Mouse (Mus musculus) cerebellum, postnatal 4 days (tissue): ENCODE data around the gene Gpr3.
A peak's percentile ranks its signal among the peaks of the same experiment; 100 is the strongest.

Source experiments
- DNase-seq, 2 experiments: peaks; one replicate each; pipeline ENCODE4 v3.0.0; 2022; ENCODE audit warnings: low spot score in 2 of 2, mixed read lengths in 1 of 2

Gpr3 gene

GRCm38 (mm10) chr4:133233285-133233976 lies 21.1 kb upstream of the Gpr3 start:
- DNase-seq = no peak

- no peak for DNase-seq
These were observed 17.2 kb upstream of the Gpr3 start for GRCm38 (mm10) chr4:133229582-133229981.

GRCm38 (mm10) chr4:133227636-133228035 lies 15.3 kb upstream of the Gpr3 start:
- DNase-seq = no peak

GRCm38 (mm10) chr4:133226073-133226472 lies 13.7 kb upstream of the Gpr3 start:
- no peak for DNase-seq

- DNase-seq = no peak
These were observed 11.5 kb upstream of the Gpr3 start for GRCm38 (mm10) chr4:133223875-133224274.

GRCm38 (mm10) chr4:133221701-133222100 lies 9.4 kb upstream of the Gpr3 start:
- no peak for DNase-seq

- DNase-seq = no peak
These were observed 8.3 kb upstream of the Gpr3 start for GRCm38 (mm10) chr4:133220656-133221055.

- DNase-seq = no peak
These were observed 6.4 kb upstream of the Gpr3 start for GRCm38 (mm10) chr4:133218745-133219144.

GRCm38 (mm10) chr4:133217641-133218040 lies 5.3 kb upstream of the Gpr3 start:
- DNase-seq = peak in 1 of 2 experiments; percentile 78

GRCm38 (mm10) chr4:133213661-133214060 lies 1.3 kb upstream of the Gpr3 start:
- DNase-seq = no peak

- DNase-seq = no peak
These were observed 893 bp upstream of the Gpr3 start for GRCm38 (mm10) chr4:133213268-133213590.

- peak; percentile 65 to 85 for DNase-seq
These were observed 379 bp upstream of the Gpr3 start for GRCm38 (mm10) chr4:133212562-133213267.

GRCm38 (mm10) chr4:133210788-133211390 lies 1.4 kb downstream of the Gpr3 start:
- DNase-seq = no peak

- peak in 1 of 2 experiments; percentile 38 for DNase-seq
These were observed 2.1 kb downstream of the Gpr3 start for GRCm38 (mm10) chr4:133210023-133210787.

- DNase-seq = peak in 1 of 2 experiments; percentile 63
These were observed 3.0 kb downstream of the Gpr3 start for GRCm38 (mm10) chr4:133209366-133209765.

- DNase-seq = no peak
These were observed 8.0 kb downstream of the Gpr3 start for GRCm38 (mm10) chr4:133204379-133204778.

GRCm38 (mm10) chr4:133203591-133203990 lies 8.7 kb downstream of the Gpr3 start:
- DNase-seq = no peak

- no peak for DNase-seq
These were observed 10.1 kb downstream of the Gpr3 start for GRCm38 (mm10) chr4:133202254-133202653.

- peak in 1 of 2 experiments; percentile 76 for DNase-seq
These were observed 11.1 kb downstream of the Gpr3 start for GRCm38 (mm10) chr4:133201006-133201771.

- peak in 1 of 2 experiments; percentile 54 for DNase-seq
These were observed 12.0 kb downstream of the Gpr3 start for GRCm38 (mm10) chr4:133200343-133200742.

- no peak for DNase-seq
These were observed 12.6 kb downstream of the Gpr3 start for GRCm38 (mm10) chr4:133199743-133200142.
